Mouse (Mus musculus) ES-E14 (cell line): ENCODE measurements around the gene Esr1. TPM values are rescaled to one million over a fixed set of nuclear protein-coding genes. Genes with fewer than 3 reads are reported as not detected.
A peak's percentile ranks its signal among the peaks of the same experiment; 100 is the strongest.
"Not testable (repeated sequence)": the region's sequence is repeated elsewhere in the genome, so short reads cannot be mapped to it uniquely, and the experiment has no call there.

ENCODE experiments used
- DNase-seq: peaks from one replicate; pipeline ENCODE4 v3.0.0-alpha.2; 2013; ENCODE audit warnings: low read depth, low spot score
- H3K27ac ChIP-seq: 2 replicates; pipeline ENCODE4 v1.5.1; 2012; ENCODE audit warnings: low read depth, mild to moderate bottlenecking, low read length, moderate library complexity, mixed read lengths; ENCODE audit not compliant: poor library complexity, insufficient read depth, severe bottlenecking
- H3K36me3 ChIP-seq: 2 replicates; pipeline ENCODE4 v1.6.1; 2012; ENCODE audit warnings: mild to moderate bottlenecking, low read length, moderate library complexity, mixed read lengths; ENCODE audit not compliant: control insufficient read depth, poor library complexity, insufficient read depth, severe bottlenecking
- H3K4me1 ChIP-seq, 2 experiments: fragments of 150-350 bp in 1 of 2; sonication (generic) in 1 of 2; 2 replicates each; pipeline ENCODE4 v1.6.1; 2012; ENCODE audit warnings: low read length in 2 of 2, mild to moderate bottlenecking in 1 of 2, mixed read lengths in 1 of 2; ENCODE audit not compliant: control insufficient read depth in 2 of 2, insufficient read depth in 2 of 2, poor library complexity in 1 of 2
- H3K4me3 ChIP-seq, 2 experiments: fragments of 150-350 bp in 1 of 2; sonication (generic) in 1 of 2; 2 replicates each; pipeline ENCODE4 v1.5.1; 2012; ENCODE audit warnings: low read length in 2 of 2, low read depth in 1 of 2, mild to moderate bottlenecking in 1 of 2, mixed read lengths in 1 of 2; ENCODE audit not compliant: insufficient read depth in 1 of 2, poor library complexity in 1 of 2, severe bottlenecking in 1 of 2
- H3K9ac ChIP-seq: 2 replicates; pipeline ENCODE4 v1.6.1; 2012; ENCODE audit warnings: low read depth, mild to moderate bottlenecking, low read length, mixed read lengths; ENCODE audit not compliant: poor library complexity, insufficient read depth, severe bottlenecking
- H3K9me3 ChIP-seq: fragments of 150-350 bp; sonication (generic); 2 replicates; pipeline ENCODE4 v1.6.1; 2012; ENCODE audit warnings: low read depth, mild to moderate bottlenecking, low read length; ENCODE audit not compliant: control insufficient read depth, insufficient read depth
- CHD2 ChIP-seq: IDR thresholded peaks from 2 replicates; pipeline ENCODE4 v1.6.1; 2014; ENCODE audit warnings: mild to moderate bottlenecking, low read depth, low read length, inconsistent platforms
- HCFC1 ChIP-seq: IDR thresholded peaks from 2 replicates; pipeline ENCODE4 v1.6.1; 2012; ENCODE audit warnings: low read length, inconsistent platforms, borderline replicate concordance; ENCODE audit not compliant: insufficient read depth
- MAFK ChIP-seq: IDR thresholded peaks from 2 replicates; pipeline ENCODE4 v1.6.1; 2014; ENCODE audit warnings: mild to moderate bottlenecking, low read depth, low read length, inconsistent platforms; ENCODE audit not compliant: insufficient read depth
- ZC3H11A ChIP-seq: IDR thresholded peaks from 2 replicates; pipeline ENCODE4 v1.6.1; 2012; ENCODE audit warnings: low read depth, mild to moderate bottlenecking, inconsistent platforms, low read length, borderline replicate concordance
- ZNF384 ChIP-seq: IDR thresholded peaks from 2 replicates; pipeline ENCODE4 v1.6.1; 2012; ENCODE audit warnings: low read depth, low read length, inconsistent platforms
- in situ Hi-C, 2 experiments: fragments of 600-800 bp; cut with MboI; formaldehyde crosslinking; loops; one replicate each; pipeline ENCODE4 v1.15.1; 2025; ENCODE audit warnings: low sequenced_read_pairs in 2 of 2, inconsistent platforms in 1 of 2; ENCODE audit not compliant: unreplicated experiment in 2 of 2
- total RNA-seq: library from RNA; depleted of rRNA; stranded (reverse); fragments of 300-350 nt; gene quantifications from 2 replicates; pipeline ENCODE4 v1.2.3, GENCODE M21; 2012

Esr1 gene
- total RNA-seq, 1 experiment = 0.09 TPM

GRCm38 (mm10) chr10:4597211-4597610, 14.2 kb upstream of the Esr1 start:
- no peak overlapping the region for H3K4me3 ChIP-seq
- DNase-seq = no peak
- no peak overlapping the region for H3K9ac ChIP-seq
- no peaks in the 10 kb centered on the region for H3K9me3 ChIP-seq
- H3K27ac ChIP-seq = no peak overlapping the region
- H3K36me3 ChIP-seq = no peaks in the 10 kb centered on the region
- no peaks in the 10 kb centered on the region for H3K4me1 ChIP-seq
- in situ Hi-C loops = no loop called here
- no peak for TF ChIP-seq ZC3H11A
- TF ChIP-seq CHD2 = no peak
- TF ChIP-seq MAFK = no peak

GRCm38 (mm10) chr10:4598244-4598842, 13.1 kb upstream of the Esr1 start:
- no peaks in the 10 kb centered on the region for H3K36me3 ChIP-seq
- H3K4me1 ChIP-seq = no peaks in the 10 kb centered on the region
- in situ Hi-C loops = no loop called here
- DNase-seq = peak; percentile 48
- H3K27ac ChIP-seq = no peak overlapping the region
- H3K9me3 ChIP-seq = no peaks in the 10 kb centered on the region
- no peak for TF ChIP-seq MAFK
- no peak for TF ChIP-seq ZC3H11A
- no peak for TF ChIP-seq HCFC1
- peak; percentile 87 for TF ChIP-seq ZNF384
- TF ChIP-seq CHD2 = no peak
- H3K9ac ChIP-seq = no peak overlapping the region
- H3K4me3 ChIP-seq = no peak overlapping the region

- H3K27ac ChIP-seq = no peak overlapping the region
- no peak overlapping the region for H3K9ac ChIP-seq
- H3K9me3 ChIP-seq = no peaks in the 10 kb centered on the region
- no peaks in the 10 kb centered on the region for H3K36me3 ChIP-seq
- H3K4me3 ChIP-seq = no peak overlapping the region
- TF ChIP-seq HCFC1 = no peak
- no peak for TF ChIP-seq CHD2
- no peak for TF ChIP-seq ZNF384
- TF ChIP-seq MAFK = no peak
- no peak for TF ChIP-seq ZC3H11A
- H3K4me1 ChIP-seq = no peaks in the 10 kb centered on the region
- DNase-seq = no peak
- in situ Hi-C loops = no loop called here
These were observed 12.5 kb upstream of the Esr1 start for GRCm38 (mm10) chr10:4598916-4599315.

DNA sequence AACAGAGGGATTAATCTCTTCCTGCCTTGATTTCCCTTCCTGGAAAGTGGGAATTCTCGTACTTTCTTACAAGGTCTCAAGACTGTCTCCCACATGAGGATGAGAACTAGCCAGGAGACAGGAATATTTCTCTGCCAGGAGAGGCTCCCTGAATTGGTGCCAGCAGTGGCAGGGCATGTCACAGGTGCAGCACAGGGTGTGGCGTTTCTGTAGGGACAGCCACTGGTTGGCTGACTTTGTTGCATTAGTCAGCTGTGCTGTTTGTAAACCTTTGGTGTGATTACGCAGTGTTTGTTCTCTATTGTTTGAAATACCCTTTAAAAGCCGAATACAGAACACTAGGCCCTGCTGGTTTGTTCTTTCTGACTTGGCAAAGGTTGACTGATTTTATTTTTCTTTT, 11.8 kb upstream of the Esr1 start:
- Histone ChIP-seq H3K9ac (no peak overlapping the region), H3K36me3 (no peaks in the 10 kb centered on the region), H3K27ac (no peak overlapping the region), H3K4me1 (no peaks in the 10 kb centered on the region), H3K9me3 (no peaks in the 10 kb centered on the region), H3K4me3 (no peak overlapping the region)
- no peak for TF ChIP-seq ZC3H11A
- no peak for TF ChIP-seq MAFK
- TF ChIP-seq ZNF384 = no peak
- no peak for TF ChIP-seq CHD2
- TF ChIP-seq HCFC1 = no peak
- no peak for DNase-seq
- in situ Hi-C loops = no loop called here

- in situ Hi-C loops = no loop called here
- Histone ChIP-seq H3K4me3 (no peak overlapping the region), H3K36me3 (no peaks in the 10 kb centered on the region), H3K9me3 (no peaks in the 10 kb centered on the region), H3K4me1 (no peaks in the 10 kb centered on the region), H3K9ac (no peak overlapping the region), H3K27ac (no peak overlapping the region)
- DNase-seq = no peak
- no peak for TF ChIP-seq CHD2
- no peak for TF ChIP-seq MAFK
- no peak for TF ChIP-seq ZNF384
- TF ChIP-seq HCFC1 = no peak
- TF ChIP-seq ZC3H11A = no peak
These were observed 10.5 kb upstream of the Esr1 start for GRCm38 (mm10) chr10:4600796-4601474.

GRCm38 (mm10) chr10:4601612-4602011, 9.8 kb upstream of the Esr1 start:
- in situ Hi-C loops, DNase-seq, H3K27ac ChIP-seq, H3K4me1 ChIP-seq, H3K9me3 ChIP-seq, H3K9ac ChIP-seq, H3K4me3 ChIP-seq, H3K36me3 ChIP-seq: not testable (repeated sequence)
